Mouse (Mus musculus) layer of hippocampus, postnatal 10 days (tissue): ENCODE results near the gene Tbck. TPM values are rescaled to one million over a fixed set of nuclear protein-coding genes. Genes with fewer than 3 reads are reported as not detected.

ENCODE experiments used
- DNase-seq, 2 experiments: peaks; one replicate each; pipeline ENCODE4 v3.0.0; 2021; ENCODE audit warnings: low spot score in 2 of 2
- long read RNA-seq: library from polyadenylated mRNA; stranded (forward); transcript quantifications from one replicate; pipeline ENCODE4 v2.0.0, GENCODE M21; 2023
- total RNA-seq, 2 experiments: library from RNA; stranded (reverse); gene quantifications; 2 replicates each; pipeline ENCODE4 v1.2.3; 2021

The Tbck gene
- 10 to 100 TPM; 36.6 to 37.7 TPM for total RNA-seq
- long read RNA-seq, full-length matches to known transcripts = 1 of 6 reads
- long read RNA-seq, partial matches to known transcripts = 2 of 6 reads
- long read RNA-seq, other reads (novel, unspliced or antisense) = 3 of 6 reads

GRCm38 (mm10) chr3:132683447-132684230, at the start of gene Tbck:
Gene Tbck, plus strand, starts transcription at chr3:132684144.
- DNase-seq = peak; percentile 93 to 95

- no peak for DNase-seq
Observed at GRCm38 (mm10) chr3:132637080-132637479, 46.9 kb upstream of the Tbck start.

GRCm38 (mm10) chr3:132644071-132644470, 39.9 kb upstream of the Tbck start:
- no peak for DNase-seq

- no peak for DNase-seq
Observed at GRCm38 (mm10) chr3:132646814-132647213, 37.1 kb upstream of the Tbck start.

- DNase-seq = no peak
Observed at GRCm38 (mm10) chr3:132649368-132649767, 34.6 kb upstream of the Tbck start.

- DNase-seq = no peak
Observed at GRCm38 (mm10) chr3:132650191-132650590, 33.8 kb upstream of the Tbck start.

GRCm38 (mm10) chr3:132651776-132652175, 32.2 kb upstream of the Tbck start:
- DNase-seq = no peak

- no peak for DNase-seq
Observed at GRCm38 (mm10) chr3:132653959-132654358, 30.0 kb upstream of the Tbck start.

GRCm38 (mm10) chr3:132655955-132656354, 28.0 kb upstream of the Tbck start:
- no peak for DNase-seq

GRCm38 (mm10) chr3:132677494-132677893, 6.5 kb upstream of the Tbck start:
- no peak for DNase-seq

- DNase-seq = no peak
Observed at GRCm38 (mm10) chr3:132684231-132684928, 436 bp downstream of the Tbck start, which contains the start of gene Aimp1. Gene Aimp1, minus strand, starts transcription at chr3:132684370.

- peak in 1 of 2 experiments; percentile 19 for DNase-seq
Observed at GRCm38 (mm10) chr3:132701368-132701767, 17.4 kb downstream of the Tbck start.

- DNase-seq = no peak
Observed at GRCm38 (mm10) chr3:132704216-132704615, 20.3 kb downstream of the Tbck start.

- no peak for DNase-seq
Observed at GRCm38 (mm10) chr3:132706977-132707376, 23.0 kb downstream of the Tbck start.

GRCm38 (mm10) chr3:132713913-132714312, 30.0 kb downstream of the Tbck start:
- no peak for DNase-seq

GRCm38 (mm10) chr3:132717316-132717715, 33.4 kb downstream of the Tbck start:
- DNase-seq = no peak

GRCm38 (mm10) chr3:132724326-132724725, 40.4 kb downstream of the Tbck start:
- no peak for DNase-seq

GRCm38 (mm10) chr3:132744287-132745146, 60.6 kb downstream of the Tbck start:
- no peak for DNase-seq

GRCm38 (mm10) chr3:132747036-132747435, 63.1 kb downstream of the Tbck start:
- DNase-seq = peak; percentile 53 to 69

GRCm38 (mm10) chr3:132747766-132748165, 63.8 kb downstream of the Tbck start:
- DNase-seq = no peak

GRCm38 (mm10) chr3:132748750-132749149, 64.8 kb downstream of the Tbck start:
- no peak for DNase-seq
